Mouse (Mus musculus) lung, adult 18-20 months (tissue): ENCODE data around the gene Exo1.

Experiments used
- DNase-seq, 2 experiments: peaks; one replicate each; pipeline ENCODE4 v3.0.0; 2022; ENCODE audit warnings: mixed read lengths in 2 of 2

Exo1 gene

GRCm38 (mm10) chr1:175880453-175881296 lies at the start of gene Exo1:
Gene Exo1 (plus strand): TSS chr1:175880581.
- peak; percentile 81 to 84 for DNase-seq

- DNase-seq = no peak
Observed at GRCm38 (mm10) chr1:175855515-175855914, 24.9 kb upstream of the Exo1 start.

GRCm38 (mm10) chr1:175867050-175867449 lies 13.3 kb upstream of the Exo1 start:
- DNase-seq = no peak

GRCm38 (mm10) chr1:175867558-175867957 lies 12.8 kb upstream of the Exo1 start:
- peak in 1 of 2 experiments; percentile 1 for DNase-seq

GRCm38 (mm10) chr1:175870716-175871115 lies 9.7 kb upstream of the Exo1 start:
- DNase-seq = no peak

- no peak for DNase-seq
Observed at GRCm38 (mm10) chr1:175872028-175872816, 8.2 kb upstream of the Exo1 start.

- DNase-seq = no peak
Observed at GRCm38 (mm10) chr1:175883398-175883797, 3.0 kb downstream of the Exo1 start.

GRCm38 (mm10) chr1:175893263-175893662 lies 12.9 kb downstream of the Exo1 start:
- no peak for DNase-seq

GRCm38 (mm10) chr1:175893726-175894125 lies 13.3 kb downstream of the Exo1 start:
- peak; percentile 30 to 75 for DNase-seq

- DNase-seq = no peak
Observed at GRCm38 (mm10) chr1:175911207-175911606, 30.8 kb downstream of the Exo1 start.

GRCm38 (mm10) chr1:175912038-175912437 lies 31.7 kb downstream of the Exo1 start:
- no peak for DNase-seq

- DNase-seq = no peak
Observed at GRCm38 (mm10) chr1:175913728-175914303, 33.4 kb downstream of the Exo1 start.

- no peak for DNase-seq
Observed at GRCm38 (mm10) chr1:175920029-175920428, 39.6 kb downstream of the Exo1 start, which contains the start of gene Gm38100. Gene Gm38100 (plus strand): TSS chr1:175920329.

- no peak for DNase-seq
Observed at GRCm38 (mm10) chr1:175921091-175921490, 40.7 kb downstream of the Exo1 start.

GRCm38 (mm10) chr1:175923848-175924787 lies 43.7 kb downstream of the Exo1 start:
- peak; percentile 55 to 62 for DNase-seq

- DNase-seq = no peak
Observed at GRCm38 (mm10) chr1:175931391-175931790, 51.0 kb downstream of the Exo1 start.

- peak; percentile 6 to 39 for DNase-seq
Observed at GRCm38 (mm10) chr1:175936282-175936737, 55.9 kb downstream of the Exo1 start.

- no peak for DNase-seq
Observed at GRCm38 (mm10) chr1:175938731-175939130, 58.4 kb downstream of the Exo1 start.

- DNase-seq = no peak
Observed at GRCm38 (mm10) chr1:175943168-175943567, 62.8 kb downstream of the Exo1 start.

- no peak for DNase-seq
Observed at GRCm38 (mm10) chr1:175946718-175947315, 66.4 kb downstream of the Exo1 start.

GRCm38 (mm10) chr1:175950421-175950820 lies 70.0 kb downstream of the Exo1 start:
- no peak for DNase-seq

GRCm38 (mm10) chr1:175950851-175951250 lies 70.5 kb downstream of the Exo1 start:
- DNase-seq = no peak
